Mouse (Mus musculus): ENCODE measurements around the gene Olfr744. TPM values are rescaled to one million over a fixed set of nuclear protein-coding genes. Genes with fewer than 3 reads are reported as not detected.

The Olfr744 gene
- polyA plus RNA-seq (2014; fragmentation: Illumina TruSeq; extraction: RNeasy Lipid Tissue Mini Kit (QIAGEN cat#74804)): not detected

GRCm38 (mm10) chr14:50614579-50614978, at the start of gene Olfr744:
Gene Olfr744, plus strand, starts transcription at chr14:50614879.

GRCm38 (mm10) chr14:50639088-50639487, 24.4 kb downstream of the Olfr744 start, which contains the start of gene Olfr745:
Gene Olfr745, plus strand, starts transcription at chr14:50639388.

GRCm38 (mm10) chr14:50646783-50647182, 32.1 kb downstream of the Olfr744 start, which contains the start of gene Olfr746:
Gene Olfr746, plus strand, starts transcription at chr14:50647083.

Other genes with a start within 250 kb of the Olfr744 start
- gene Olfr736, start 233.7 kb upstream of the Olfr744 start, polyA plus RNA-seq (2014; fragmentation: Illumina TruSeq; extraction: RNeasy Lipid Tissue Mini Kit (QIAGEN cat#74804)): not detected
- not detected for gene Olfr738, start 207.3 kb upstream of the Olfr744 start, polyA plus RNA-seq (2014; fragmentation: Illumina TruSeq; extraction: RNeasy Lipid Tissue Mini Kit (QIAGEN cat#74804))
- gene Olfr739, start 196.3 kb upstream of the Olfr744 start, polyA plus RNA-seq (2014; fragmentation: Illumina TruSeq; extraction: RNeasy Lipid Tissue Mini Kit (QIAGEN cat#74804)): not detected
- not detected for gene Olfr740, start 169.3 kb upstream of the Olfr744 start, polyA plus RNA-seq (2014; fragmentation: Illumina TruSeq; extraction: RNeasy Lipid Tissue Mini Kit (QIAGEN cat#74804))
- gene Olfr741, start 142.1 kb upstream of the Olfr744 start, polyA plus RNA-seq (2014; fragmentation: Illumina TruSeq; extraction: RNeasy Lipid Tissue Mini Kit (QIAGEN cat#74804)): not detected
- not detected for gene Olfr742, start 111.3 kb upstream of the Olfr744 start, polyA plus RNA-seq (2014; fragmentation: Illumina TruSeq; extraction: RNeasy Lipid Tissue Mini Kit (QIAGEN cat#74804))
- not detected for gene Olfr743, start 93.0 kb upstream of the Olfr744 start, polyA plus RNA-seq (2014; fragmentation: Illumina TruSeq; extraction: RNeasy Lipid Tissue Mini Kit (QIAGEN cat#74804))
- not detected for gene Olfr745, start 24.5 kb downstream of the Olfr744 start, polyA plus RNA-seq (2014; fragmentation: Illumina TruSeq; extraction: RNeasy Lipid Tissue Mini Kit (QIAGEN cat#74804))
- gene Olfr746, start 32.2 kb downstream of the Olfr744 start, polyA plus RNA-seq (2014; fragmentation: Illumina TruSeq; extraction: RNeasy Lipid Tissue Mini Kit (QIAGEN cat#74804)): not detected
- gene Olfr747, start 78.3 kb downstream of the Olfr744 start, polyA plus RNA-seq (2014; fragmentation: Illumina TruSeq; extraction: RNeasy Lipid Tissue Mini Kit (QIAGEN cat#74804)): not detected
- not detected for gene Olfr748, start 92.5 kb downstream of the Olfr744 start, polyA plus RNA-seq (2014; fragmentation: Illumina TruSeq; extraction: RNeasy Lipid Tissue Mini Kit (QIAGEN cat#74804))
- not detected for gene Olfr749, start 130.2 kb downstream of the Olfr744 start, polyA plus RNA-seq (2014; fragmentation: Illumina TruSeq; extraction: RNeasy Lipid Tissue Mini Kit (QIAGEN cat#74804))
- 15.2 TPM for gene Ttc5, start 170.6 kb downstream of the Olfr744 start, polyA plus RNA-seq (2014; fragmentation: Illumina TruSeq; extraction: RNeasy Lipid Tissue Mini Kit (QIAGEN cat#74804))
- gene Ccnb1ip1, start 192.9 kb downstream of the Olfr744 start, polyA plus RNA-seq (2014; fragmentation: Illumina TruSeq; extraction: RNeasy Lipid Tissue Mini Kit (QIAGEN cat#74804)): 0.83 TPM
- 50.8 TPM for gene Parp2, start 193.0 kb downstream of the Olfr744 start, polyA plus RNA-seq (2014; fragmentation: Illumina TruSeq; extraction: RNeasy Lipid Tissue Mini Kit (QIAGEN cat#74804))